In genomic region chr4:44126805-44127204, GRCm38 (mm10) we compare ENCODE assay signal across 27 mouse cellular contexts. TPM values are rescaled to one million over a fixed set of nuclear protein-coding genes. Genes with fewer than 3 reads are reported as not detected.
DNase-seq lines count a peak whose midpoint lies in the region; ATAC-seq lines count a peak whose summit lies in the region.
"Had no signal": no experiment of that assay in that cellular context is flagged by ENCODE, and none has a peak within 500 bp of the region (broad histone marks: within the 10 kb centered on the region; RNA-seq: fewer than 3 reads in every experiment).

No protein-coding gene starts in this region.

- peak; percentile 68 to 69; a peak in 3 of 4 replicates for ATAC-seq in hematopoietic stem cell, adult 5-6 weeks (replicated peaks in 1 of 2; ENCODE audit: insufficient read depth in 1 of 2, low FRiP score in 2 of 2, low TSS enrichment in 1 of 2, low read depth in 1 of 2, poor library complexity in 2 of 2, severe bottlenecking in 2 of 2)
- ATAC-seq in megakaryocyte-erythroid progenitor cell, adult 5-6 weeks (replicated peaks; ENCODE audit: low FRiP score, low TSS enrichment, poor library complexity, severe bottlenecking) = no peak
- ATAC-seq: forebrain, embryonic 16.5 days; intestine, embryonic 16.5 days; Patski had no signal

- no peaks in the 10 kb centered on the region for H3K27me3 ChIP-seq in splenic B cell, adult 2 months (ENCODE audit: control insufficient read depth, insufficient read depth, low read length, poor library complexity, severe bottlenecking)
- H3K27me3 ChIP-seq: embryonic facial prominence, embryonic 13.5 days; heart, embryonic 15.5 days; hindbrain, embryonic 13.5 days; liver, embryonic 15.5 days; midbrain, embryonic 12.5 days; neural tube, embryonic 15.5 days; Patski had no signal

- peak; percentile 17 for DNase-seq in R1 (ENCODE audit: low read depth, low spot score)
- DNase-seq in splenic B cell, adult 2 months (ENCODE audit: low read depth, low spot score) = peak; percentile 42
- DNase-seq in thymus, postnatal 25 days = peak; percentile 49
- DNase-seq in kidney, postnatal 14 days = no peak
- DNase-seq in adrenal gland, postnatal 14 days = no peak
- DNase-seq in gastrocnemius, postnatal 36 days = no peak
- DNase-seq: adrenal gland, postnatal 36 days; cerebellum, adult 8-10 months; cerebellum, postnatal 36 days; embryo, embryonic 11 days; heart, postnatal 36 days; kidney, adult 8-10 months; layer of hippocampus, adult 9-11 months; liver; lung, embryonic 14.5 days; right cerebral cortex, postnatal 25 days had no signal

- peaks cover 7% of the 10 kb centered on the region; the same call in 1 of the 2 replicates for H3K36me3 ChIP-seq in splenic B cell, adult 2 months (ENCODE audit: control insufficient read depth, insufficient read depth, low read length, poor library complexity, severe bottlenecking)

- intact Hi-C loops in gastrocnemius, postnatal 36 days (cut with DNase I) = loop anchor here (10.0 kb wide), 1 partner anchor 222 kb away; no protein-coding TSS in a partner anchor

RNA-seq across cellular contexts. Expression of gene Gne, which starts 42.8 kb away (rescaled TPM):
- total RNA-seq in hematopoietic stem cell, adult 5-6 weeks (2017) = 31.5 and 32.3 TPM in 2 replicates
- total RNA-seq in adrenal gland, postnatal 14 days (2021) = 36.9 and 45.8 TPM in 2 replicates
- total RNA-seq in gastrocnemius, postnatal 36 days (2021) = 10 to 100 TPM in 1 of 2 experiments, 1 to 10 TPM in 1; 8.1 to 11.8 TPM
- 38.3 and 48.9 TPM in 2 replicates for total RNA-seq in megakaryocyte-erythroid progenitor cell, adult 5-6 weeks (2014; fragmentation: Nextera tagmentation)
- 35.4 and 42.6 TPM in 2 replicates for total RNA-seq in megakaryocyte-erythroid progenitor cell, adult 5-6 weeks (2017)

Comparison
In these comparisons a context has a peak if more than half of its experiments do, and no peak if none do; other contexts are left out.
1. DNase-seq: peak in R1 (single experiment), splenic B cell, adult 2 months (single experiment) and thymus, postnatal 25 days (single experiment); none in kidney, postnatal 14 days (single experiment), adrenal gland, postnatal 14 days (single experiment) and gastrocnemius, postnatal 36 days (0 of 2).